Mouse (Mus musculus) liver, postnatal 0 days (tissue): ENCODE data around the gene Cbr2.
"Not testable (repeated sequence)": the region's sequence is repeated elsewhere in the genome, so short reads cannot be mapped to it uniquely, and the experiment has no call there.

Source experiments
- CTCF ChIP-seq: sonication (generic); IDR thresholded peaks from 2 replicates; pipeline ENCODE4 v1.5.1; 2016; ENCODE audit warnings: antibody characterized with exemption, low read depth
- EP300 ChIP-seq: IDR thresholded peaks from 2 replicates; pipeline ENCODE4 v1.6.1; 2016; ENCODE audit warnings: antibody characterized with exemption, low read depth, mild to moderate bottlenecking

DNA sequence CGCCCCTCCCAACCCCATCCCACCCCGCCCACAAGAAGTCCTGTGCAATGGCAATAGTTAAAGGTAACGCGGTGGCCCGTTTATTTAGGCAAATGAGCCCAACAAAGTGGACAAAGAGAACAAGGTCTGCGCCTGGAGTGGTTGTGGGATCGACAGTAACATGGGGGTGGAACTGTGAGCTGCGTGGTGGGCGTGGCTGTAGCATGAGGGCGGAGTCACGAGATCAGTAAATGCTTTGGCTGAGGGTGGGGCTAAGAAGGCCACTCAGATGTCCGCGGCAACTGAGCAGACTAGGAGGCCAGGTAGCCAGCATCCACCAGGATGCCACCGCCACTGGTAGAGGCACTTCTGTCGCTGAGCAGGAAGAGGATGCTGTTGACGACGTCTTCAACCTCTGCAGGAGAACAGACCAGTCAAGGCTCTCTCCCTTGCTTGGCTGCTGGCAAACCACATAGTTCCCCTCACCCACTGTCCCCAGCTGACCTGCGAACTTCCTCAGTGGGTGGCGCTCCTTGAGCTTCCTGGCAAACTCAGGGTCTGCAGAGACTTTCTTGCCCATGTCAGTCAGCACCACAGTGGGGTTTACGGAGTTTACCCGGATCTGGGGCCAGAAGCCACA lies 2.4 kb downstream of the Cbr2 start:
- TF ChIP-seq EP300, CTCF: not testable (repeated sequence)
